Mouse (Mus musculus) urinary bladder, postnatal 36 days (tissue): ENCODE results near the gene Dhrs3.
A peak's percentile ranks its signal among the peaks of the same experiment; 100 is the strongest.

Source experiments
- DNase-seq, 2 experiments: peaks; one replicate each; pipeline ENCODE4 v3.0.0; 2022; ENCODE audit warnings: low spot score in 2 of 2, mixed read lengths in 1 of 2

Dhrs3 gene

DNA sequence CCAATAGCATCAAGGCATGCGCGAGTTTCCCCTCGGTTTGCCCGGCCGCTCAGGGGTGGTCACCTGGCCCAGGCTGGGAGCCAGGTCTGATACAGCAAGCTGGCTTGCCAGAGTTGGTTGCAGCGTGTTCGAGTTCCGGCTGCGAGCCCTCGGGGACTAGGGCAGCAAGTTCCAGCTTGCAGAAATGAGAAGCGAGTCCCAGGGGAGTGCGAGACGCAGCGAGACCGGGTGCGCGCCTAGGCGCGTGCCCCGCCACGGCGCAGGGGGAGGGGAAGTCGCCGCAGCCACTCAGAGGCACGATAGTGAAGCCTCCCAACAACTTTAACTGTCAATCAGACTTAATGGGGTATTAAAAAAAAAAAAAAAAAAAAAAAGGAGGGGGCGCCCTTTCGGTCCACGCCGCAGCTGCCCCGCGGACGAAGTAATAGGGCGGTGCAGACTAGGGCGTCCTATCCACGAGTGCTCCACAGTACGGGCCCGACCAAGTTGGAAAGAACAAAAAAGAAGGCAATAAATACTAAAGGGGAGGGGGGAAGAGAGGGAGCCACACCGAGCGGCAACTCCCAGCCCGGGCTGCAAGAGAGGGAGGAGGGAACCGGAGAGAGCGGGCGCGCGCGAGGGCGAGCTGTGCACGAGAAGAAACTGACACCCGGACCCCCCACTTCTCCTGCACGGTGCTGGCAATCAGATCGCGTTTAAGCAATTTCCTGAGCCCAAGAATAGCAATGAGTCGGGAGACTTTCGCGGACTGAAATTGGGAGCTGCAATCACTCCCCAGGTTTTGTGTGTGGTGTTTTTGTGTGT is at the start of gene Dhrs3:
TSS of gene Dhrs3 (plus strand) at position 695 of the 804 bp plus-strand sequence.
- peak; percentile 87 to 93 for DNase-seq

GRCm38 (mm10) chr4:144861756-144862505 is 30.7 kb upstream of the Dhrs3 start:
- DNase-seq, result no peak

DNA sequence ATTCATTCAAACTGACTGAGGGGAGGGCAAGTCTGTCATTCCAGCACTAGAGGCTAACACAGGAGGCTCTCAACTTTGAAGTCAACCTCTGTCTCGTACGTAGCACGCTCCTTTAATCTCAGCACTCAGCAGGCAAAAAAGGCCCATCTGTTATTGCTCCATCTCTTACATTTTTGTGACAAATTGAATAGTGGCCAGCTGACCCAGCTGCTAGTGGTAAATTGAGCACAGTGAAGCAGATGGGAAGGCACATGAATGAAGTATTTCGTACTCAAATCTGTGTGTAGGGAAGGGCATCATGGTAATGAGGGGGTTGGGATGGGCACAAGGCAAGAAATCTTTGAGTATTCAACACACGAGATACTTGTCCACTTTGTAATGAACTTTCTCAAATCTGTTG is 24.7 kb upstream of the Dhrs3 start:
- DNase-seq, result no peak

- no peak for DNase-seq
Measured at GRCm38 (mm10) chr4:144868584-144868983, 24.0 kb upstream of the Dhrs3 start.

GRCm38 (mm10) chr4:144872905-144873304 is 19.7 kb upstream of the Dhrs3 start:
- no peak for DNase-seq

- DNase-seq, result no peak
Measured at GRCm38 (mm10) chr4:144875576-144876093, 17.0 kb upstream of the Dhrs3 start.

GRCm38 (mm10) chr4:144879549-144879948 is 13.1 kb upstream of the Dhrs3 start:
- no peak for DNase-seq

DNA sequence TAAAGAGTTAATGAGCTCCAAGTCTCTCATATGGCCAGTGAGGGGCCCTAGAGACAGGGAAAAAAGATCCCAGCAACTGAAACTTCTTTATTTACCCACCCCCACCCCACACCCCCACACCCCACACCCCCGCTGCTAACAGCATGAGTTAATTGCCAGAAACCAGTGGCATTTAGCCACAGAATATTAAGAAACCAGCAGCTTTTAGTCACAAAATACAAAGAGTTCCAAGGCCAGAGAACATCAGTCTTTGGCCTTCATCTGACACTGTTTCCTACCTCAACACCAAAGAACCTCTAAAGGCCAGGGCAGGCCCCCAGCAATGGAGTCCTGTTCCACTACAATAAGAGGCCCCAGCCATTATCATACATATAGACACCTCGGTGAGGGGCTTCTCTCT is 11.3 kb upstream of the Dhrs3 start:
- DNase-seq, result no peak

DNA sequence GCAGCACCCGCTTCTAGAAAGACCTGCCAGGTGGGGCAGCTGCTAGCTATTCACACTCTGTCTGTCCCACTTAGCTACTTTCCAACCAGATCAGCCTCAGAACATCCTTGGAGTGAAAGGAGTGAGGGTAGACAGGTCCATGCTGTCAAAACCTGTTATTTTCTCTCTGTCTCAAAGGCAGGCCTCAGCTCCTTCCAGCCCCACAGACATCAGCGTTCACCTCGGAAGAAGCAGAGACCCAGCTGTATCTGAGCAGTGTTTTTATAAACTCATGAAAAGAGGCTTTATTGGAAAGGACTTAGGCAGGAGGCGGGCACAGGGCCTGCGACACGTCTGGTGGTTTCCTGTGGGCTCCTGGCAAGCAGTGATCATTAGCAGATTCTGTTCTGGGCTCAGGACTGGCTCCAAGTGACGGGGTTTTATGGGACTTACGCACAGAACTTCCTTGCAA is 9.7 kb upstream of the Dhrs3 start:
- DNase-seq, result no peak

DNA sequence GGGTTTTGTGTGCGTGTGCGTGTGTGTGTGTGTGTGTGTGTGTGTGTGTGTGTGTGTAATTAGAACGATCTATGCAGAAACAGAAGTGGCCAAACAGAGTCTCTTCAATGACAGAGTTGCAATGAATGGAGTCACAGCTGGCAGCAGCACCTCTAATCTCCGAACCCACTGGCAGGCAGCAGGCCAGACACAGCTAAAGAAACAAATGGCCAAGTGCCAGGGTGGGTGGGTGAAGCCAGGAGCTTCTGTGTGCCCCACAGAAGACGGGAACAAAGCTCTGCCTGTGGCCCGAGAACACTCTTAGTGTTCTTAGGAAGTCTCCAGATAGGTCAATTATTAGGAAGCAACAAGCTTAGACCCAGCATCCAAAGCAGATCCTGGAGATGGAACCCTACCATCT is 6.2 kb upstream of the Dhrs3 start:
- DNase-seq, result no peak

GRCm38 (mm10) chr4:144888750-144889149 is 3.9 kb upstream of the Dhrs3 start:
- DNase-seq, result no peak

- no peak for DNase-seq
Measured at GRCm38 (mm10) chr4:144889505-144890301, 2.9 kb upstream of the Dhrs3 start.

DNA sequence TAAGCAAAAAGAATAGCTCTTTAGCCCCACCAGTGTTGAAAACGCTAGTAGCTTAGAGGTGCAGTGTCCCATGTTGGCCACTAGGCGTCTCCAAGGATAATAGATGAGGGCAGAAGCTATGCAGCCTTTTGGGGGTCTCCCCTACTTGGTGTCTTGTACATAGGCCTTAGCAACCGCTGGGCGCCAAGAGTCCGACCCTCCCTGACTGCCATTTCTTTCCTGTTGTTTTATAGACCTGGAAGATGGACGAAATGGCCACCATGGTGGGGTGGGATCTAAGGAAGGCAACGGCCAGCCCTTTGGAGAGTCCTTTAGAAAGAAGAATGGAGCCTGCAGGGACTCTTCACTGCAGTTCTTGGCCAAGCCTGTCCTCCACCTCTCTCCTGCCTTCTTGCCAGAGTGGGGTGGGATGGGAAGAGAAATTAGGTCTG is 1.9 kb upstream of the Dhrs3 start:
- peak; percentile 47 to 52 for DNase-seq

GRCm38 (mm10) chr4:144891121-144891711 is 1.4 kb upstream of the Dhrs3 start:
- peak; percentile 68 to 83 for DNase-seq

GRCm38 (mm10) chr4:144891743-144892132 is 889 bp upstream of the Dhrs3 start:
- peak in 1 of 2 experiments; percentile 46 for DNase-seq

GRCm38 (mm10) chr4:144892937-144893272 is 278 bp downstream of the Dhrs3 start:
- no peak for DNase-seq

GRCm38 (mm10) chr4:144893561-144894486 is 1.2 kb downstream of the Dhrs3 start:
- peak in 1 of 2 experiments; percentile 58 for DNase-seq

GRCm38 (mm10) chr4:144894487-144895210 is 2.0 kb downstream of the Dhrs3 start:
- DNase-seq, result peak; percentile 51 to 52

DNA sequence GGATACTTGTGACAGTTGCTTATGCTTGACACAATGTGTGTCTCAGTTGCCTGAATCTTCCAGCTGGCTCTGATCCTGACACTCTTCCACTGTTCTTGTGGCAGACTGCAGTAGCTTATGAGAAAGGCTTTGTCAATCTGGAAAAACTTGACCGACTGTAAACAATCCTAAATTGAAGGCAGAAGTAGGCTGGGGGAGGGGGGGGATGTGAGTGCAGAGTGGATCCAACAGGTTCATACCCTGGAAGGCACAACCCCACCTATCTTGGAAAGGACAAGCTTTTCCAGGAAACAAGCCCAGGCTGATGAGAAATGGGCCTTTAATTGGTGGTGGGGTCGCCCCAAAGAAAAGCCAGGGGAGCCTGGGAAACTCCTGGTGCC is 2.6 kb downstream of the Dhrs3 start:
- DNase-seq, result peak in 1 of 2 experiments; percentile 43

DNA sequence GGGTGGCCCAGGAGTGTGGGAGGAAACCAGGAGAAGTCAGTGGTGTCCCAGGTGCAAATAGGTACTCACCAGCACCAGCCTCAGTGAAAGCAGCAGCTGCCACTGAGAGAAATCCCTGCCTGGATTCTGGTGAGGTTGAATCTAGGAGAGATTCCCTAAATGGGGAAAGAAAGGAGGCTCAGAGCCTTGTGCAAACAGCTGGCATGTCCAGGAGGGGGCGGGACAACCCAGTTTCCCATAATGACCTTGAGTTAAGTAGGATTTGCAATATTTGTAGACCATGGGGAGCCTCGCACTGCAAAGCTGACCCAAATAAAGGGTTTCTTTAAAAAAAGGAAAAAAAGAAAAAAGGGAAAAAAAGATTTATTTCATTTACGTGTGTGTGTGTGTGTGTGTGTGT is 3.7 kb downstream of the Dhrs3 start:
- peak; percentile 53 to 77 for DNase-seq
